Mouse (Mus musculus): Measurements from ENCODE around the gene Ubald2.

DNA sequence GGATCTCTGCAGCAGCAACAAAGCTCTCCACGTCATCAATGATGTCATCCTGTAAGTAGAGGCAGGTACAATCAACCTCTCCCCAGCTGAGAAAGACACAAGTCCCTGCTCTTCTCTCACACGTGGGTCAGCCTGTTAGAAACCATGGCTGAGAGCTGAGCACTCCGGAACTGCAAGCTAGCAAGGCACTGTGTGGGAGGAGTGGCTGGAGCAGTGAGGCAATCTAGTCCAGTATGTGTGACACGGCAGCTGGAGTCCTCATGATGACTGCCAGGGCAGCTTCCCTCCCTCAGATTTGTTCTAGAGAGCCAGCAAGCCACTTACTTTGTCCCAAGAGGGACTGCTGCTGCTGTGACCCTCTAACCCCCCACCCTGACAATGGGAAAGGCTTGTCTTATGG is 38.4 kb downstream of the Ubald2 start:
- TF ChIP-seq CTCF (IDR thresholded peaks at IDR 0.05; ENCODE audit: insufficient read depth, low read length) (no peak), POLR2A (IDR thresholded peaks at IDR 0.05; ENCODE audit: borderline replicate concordance, extremely low read depth, low read depth, low read length) (no peak)

Measured in lung, adult 2 months (tissue).